Mouse (Mus musculus) hindbrain, postnatal 0 days (tissue): Measurements from ENCODE around the gene Arhgap32. TPM values are rescaled to one million over a fixed set of nuclear protein-coding genes. Genes with fewer than 3 reads are reported as not detected.

ENCODE experiments used
- ATAC-seq: fragments of 200-750 bp; cut with Nextera tagmentation; 2 replicates; pipeline ENCODE4 v1.8.0; 2017; ENCODE audit warnings: mild to moderate bottlenecking, moderate TSS enrichment, moderate library complexity
- DNase-seq: peaks from one replicate; pipeline ENCODE4 v3.0.0-alpha.2; 2015; ENCODE audit warnings: low spot score
- H3K27ac ChIP-seq: fragments of 300-500 bp; sonication (generic); 2 replicates; pipeline ENCODE4 v1.5.1; 2014; ENCODE audit warnings: mild to moderate bottlenecking
- H3K27me3 ChIP-seq: fragments of 300-500 bp; sonication (generic); 2 replicates; pipeline ENCODE4 v1.6.1; 2014; ENCODE audit warnings: low read length, mixed read lengths; ENCODE audit not compliant: insufficient read depth
- H3K36me3 ChIP-seq: fragments of 300-500 bp; sonication (generic); 2 replicates; pipeline ENCODE4 v1.6.1; 2014; ENCODE audit warnings: low read length, mixed read lengths; ENCODE audit not compliant: insufficient read depth
- H3K4me1 ChIP-seq: fragments of 300-500 bp; sonication (generic); 2 replicates; pipeline ENCODE4 v1.6.1; 2014; ENCODE audit warnings: antibody characterized with exemption, low read length, mixed read lengths; ENCODE audit not compliant: insufficient read depth
- H3K4me2 ChIP-seq: fragments of 300-500 bp; sonication (generic); 2 replicates; pipeline ENCODE4 v1.6.1; 2014; ENCODE audit warnings: low read depth, mild to moderate bottlenecking, low read length, moderate library complexity, mixed read lengths
- H3K4me3 ChIP-seq: fragments of 300-500 bp; sonication (generic); 2 replicates; pipeline ENCODE4 v1.5.1; 2014; ENCODE audit warnings: low read length
- H3K9ac ChIP-seq: fragments of 300-500 bp; sonication (generic); replicated peaks from 2 replicates; pipeline ENCODE4 v1.6.1; 2014; ENCODE audit warnings: mild to moderate bottlenecking, low read length, moderate library complexity, mixed read lengths
- H3K9me3 ChIP-seq: fragments of 300-500 bp; sonication (generic); 2 replicates; pipeline ENCODE4 v1.6.1; 2016; ENCODE audit warnings: low read length, mixed read lengths
- CTCF ChIP-seq: IDR thresholded peaks from 2 replicates; pipeline ENCODE4 v1.5.1; 2016; ENCODE audit warnings: antibody characterized with exemption, control low read depth, low read depth
- WGBS: fragments of 180-500 bp; shearing (Covaris S2); extraction: QIAGEN DNeasy Blood & Tissue Kit; methylation state at CpG from one replicate; pipeline ENCODE4 v1.1.7; 2014; 5-methylcytosine and 5-hydroxymethylcytosine counted together
- microRNA-seq, 2 experiments: library from miRNA; unstranded; fragments of <30 nt; microRNA quantifications; one replicate each; pipeline ENCODE4; 2016
- polyA plus RNA-seq: library from polyadenylated mRNA; unstranded; fragments of >200 nt; fragmentation: Nextera tagmentation; extraction: Ambion mirVana; gene quantifications from 2 replicates; pipeline ENCODE4 v1.2.1, GENCODE M21; 2015
- total RNA-seq: library from RNA; depleted of rRNA; stranded (reverse); fragments of >200 nt; gene quantifications from 2 replicates; pipeline ENCODE4 v1.2.3, GENCODE M21; 2014; rRNA removed

The Arhgap32 gene
- total and polyA plus RNA-seq, 2 experiments from 2014 or later = 8.2 to 66.7 TPM

DNA sequence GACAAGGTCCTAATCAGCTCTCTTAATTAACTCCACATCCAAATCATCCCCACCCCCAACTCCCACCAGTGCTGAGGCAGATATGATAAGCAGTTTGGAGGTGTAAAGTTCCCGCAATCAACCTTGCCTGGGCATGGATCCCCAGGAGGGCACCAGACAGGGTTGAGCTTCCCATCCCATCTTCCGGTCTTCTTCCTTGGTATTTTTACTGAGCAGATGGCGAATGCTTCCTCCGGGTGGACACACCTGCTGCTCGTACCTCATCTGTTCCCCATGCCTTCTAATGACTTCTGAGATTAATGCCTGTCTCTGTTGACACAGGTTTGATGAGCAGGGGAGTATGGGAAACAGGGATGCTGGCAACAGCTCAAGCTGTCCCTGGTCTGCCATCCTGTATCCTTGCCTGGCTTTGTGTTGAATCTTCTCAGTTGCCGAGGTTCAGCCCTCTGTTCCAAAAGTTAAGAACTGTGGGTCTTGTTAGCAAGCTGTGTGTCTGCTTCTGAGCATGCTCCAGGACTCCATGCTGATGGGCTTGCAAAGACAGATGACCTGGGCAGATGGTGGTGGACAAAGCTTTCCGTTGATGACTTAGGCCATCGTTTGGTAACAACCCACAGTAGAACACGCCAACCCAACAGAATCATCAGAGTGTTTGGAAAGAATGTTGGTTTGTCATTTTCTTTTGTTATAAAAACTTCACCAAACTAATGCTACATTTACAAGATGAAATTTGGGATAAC is 179.3 kb downstream of the Arhgap32 start:
- peak; percentile 27 for DNase-seq
- no peak overlapping the region for H3K9ac ChIP-seq
- WGBS = 76% methylated on average over 9 of the region's 9 CpGs
- no peak for TF ChIP-seq CTCF
- peaks cover 8% of the 10 kb centered on the region; the same call in 1 of the 2 replicates for H3K4me1 ChIP-seq
- no peaks in the 10 kb centered on the region for H3K27me3 ChIP-seq
- H3K4me3 ChIP-seq = no peak overlapping the region
- no peaks in the 10 kb centered on the region for H3K9me3 ChIP-seq
- no peak overlapping the region for H3K27ac ChIP-seq
- H3K36me3 ChIP-seq = no peaks in the 10 kb centered on the region
- H3K4me2 ChIP-seq = no peak overlapping the region
- ATAC-seq = peak; percentile 50; the same call in 1 of the 2 replicates

DNA sequence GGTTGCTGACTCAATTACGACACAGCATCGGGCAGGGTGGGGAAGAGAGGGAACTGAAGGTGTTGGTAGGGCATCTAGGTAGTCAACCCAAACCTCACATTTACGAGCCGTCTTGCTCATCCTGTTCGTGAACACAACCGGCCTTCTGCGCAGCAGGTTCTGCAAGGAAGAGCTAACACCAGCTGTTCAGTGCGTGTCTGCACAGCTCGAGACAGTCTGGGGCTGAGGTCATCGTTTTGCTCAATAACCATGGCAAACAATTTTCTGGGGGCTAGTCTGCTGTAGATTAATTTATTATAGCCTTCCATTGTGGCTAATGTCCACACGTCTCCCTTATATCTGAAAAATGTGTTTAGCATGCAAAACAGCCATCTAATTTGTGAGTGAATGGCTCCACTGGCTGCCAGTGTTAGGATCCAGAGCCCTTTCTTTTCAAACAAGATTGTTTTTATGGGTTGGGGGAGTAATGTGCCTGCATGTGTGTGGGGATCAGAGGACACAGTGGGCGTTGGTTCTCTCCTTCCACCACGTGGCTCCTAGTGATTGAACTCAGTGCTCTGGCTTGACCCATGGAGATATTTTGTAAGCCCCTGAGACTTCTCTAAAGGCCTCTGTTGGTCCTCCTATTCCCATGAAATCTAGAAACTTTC is 186.7 kb downstream of the Arhgap32 start:
- no peak overlapping the region for H3K4me2 ChIP-seq
- TF ChIP-seq CTCF = no peak
- no peaks in the 10 kb centered on the region for H3K27me3 ChIP-seq
- no peaks in the 10 kb centered on the region for H3K9me3 ChIP-seq
- ATAC-seq (peak; percentile 79), DNase-seq (peak; percentile 31)
- no peak overlapping the region for H3K9ac ChIP-seq
- peak overlapping the region; percentile 46; the same call in 1 of the 2 replicates for H3K27ac ChIP-seq
- no peaks in the 10 kb centered on the region for H3K4me1 ChIP-seq
- H3K4me3 ChIP-seq = no peak overlapping the region
- no peaks in the 10 kb centered on the region for H3K36me3 ChIP-seq
- 32% methylated on average over 13 of the region's 13 CpGs for WGBS

GRCm38 (mm10) chr9:32311786-32312185 is 195.8 kb downstream of the Arhgap32 start:
- Histone ChIP-seq H3K27ac (peak overlapping the region; percentile 22; the same call in 1 of the 2 replicates), H3K9me3 (no peaks in the 10 kb centered on the region), H3K4me3 (no peak overlapping the region), H3K4me1 (0 out of 2 replicates have a peak, but pooled peaks cover 5% of the 10 kb centered on the region), H3K36me3 (no peaks in the 10 kb centered on the region), H3K9ac (no peak overlapping the region), H3K27me3 (no peaks in the 10 kb centered on the region), H3K4me2 (peak overlapping the region; percentile 33)
- 20% methylated on average over 14 of the region's 14 CpGs for WGBS
- ATAC-seq (peak; percentile 85), DNase-seq (peak; percentile 69)
- no peak for TF ChIP-seq CTCF

GRCm38 (mm10) chr9:32312208-32312607 is 196.3 kb downstream of the Arhgap32 start:
- no peak overlapping the region for H3K9ac ChIP-seq
- ATAC-seq (no peak; the same call in 1 of the 2 replicates), DNase-seq (peak; percentile 13)
- peak overlapping the region; percentile 33 for H3K4me2 ChIP-seq
- TF ChIP-seq CTCF = no peak
- H3K4me3 ChIP-seq = no peak overlapping the region
- 60% methylated on average over 4 of the region's 4 CpGs for WGBS
- peak overlapping the region; percentile 22; the same call in 1 of the 2 replicates for H3K27ac ChIP-seq
- no peaks in the 10 kb centered on the region for H3K36me3 ChIP-seq
- no peaks in the 10 kb centered on the region for H3K27me3 ChIP-seq
- no peaks in the 10 kb centered on the region for H3K9me3 ChIP-seq
- 0 out of 2 replicates have a peak, but pooled peaks cover 5% of the 10 kb centered on the region for H3K4me1 ChIP-seq

DNA sequence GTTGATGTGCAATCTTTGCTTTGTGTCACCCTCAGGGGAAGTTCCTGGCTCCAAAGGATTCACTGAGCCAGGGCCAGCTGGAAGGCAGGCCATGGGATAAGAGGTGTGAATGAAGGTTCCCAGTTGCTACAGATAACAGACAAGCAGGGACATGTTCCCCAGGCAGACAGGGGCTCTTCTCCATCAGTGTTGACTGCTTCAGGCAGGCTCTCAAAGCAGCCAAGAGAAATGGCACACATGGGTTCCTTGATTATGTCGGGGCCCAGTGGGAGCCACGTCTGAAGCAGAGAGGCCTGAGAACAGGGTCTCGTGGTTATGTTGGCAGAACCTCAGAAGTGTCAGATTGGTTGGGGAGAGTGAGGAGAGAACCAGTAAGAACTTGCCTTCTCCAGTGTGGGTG is 198.1 kb downstream of the Arhgap32 start:
- TF ChIP-seq CTCF = no peak
- H3K9me3 ChIP-seq = no peaks in the 10 kb centered on the region
- 63% methylated on average over 3 of the region's 3 CpGs for whole genome bisulfite sequencing

GRCm38 (mm10) chr9:32315999-32316398 is 200.1 kb downstream of the Arhgap32 start:
- 0 out of 2 replicates have a peak, but pooled peaks cover 5% of the 10 kb centered on the region for H3K4me1 ChIP-seq
- no peak overlapping the region for H3K4me2 ChIP-seq
- H3K4me3 ChIP-seq = no peak overlapping the region
- no peaks in the 10 kb centered on the region for H3K9me3 ChIP-seq
- no peaks in the 10 kb centered on the region for H3K36me3 ChIP-seq
- DNase-seq (no peak), ATAC-seq (no peak)
- H3K9ac ChIP-seq = no peak overlapping the region
- WGBS = 92% methylated on average over 3 of the region's 3 CpGs
- TF ChIP-seq CTCF = no peak
- H3K27me3 ChIP-seq = no peaks in the 10 kb centered on the region
- no peak overlapping the region for H3K27ac ChIP-seq

More for the DNA sequence above, 198.1 kb downstream of the Arhgap32 start:
- Histone ChIP-seq H3K27me3 (no peaks in the 10 kb centered on the region), H3K9ac (no peak overlapping the region), H3K27ac (no peak overlapping the region), H3K4me1 (0 out of 2 replicates have a peak, but pooled peaks cover 5% of the 10 kb centered on the region), H3K36me3 (no peaks in the 10 kb centered on the region), H3K4me2 (no peak overlapping the region), H3K4me3 (no peak overlapping the region)
- DNase-seq (no peak), ATAC-seq (no peak)

Small RNA genes within 50 kb of the gene (microRNA-seq; reads per million reads assigned to microRNA genes)
- gene Gm44453 = 0 reads per million in 2 experiments

Other genes with a start within 250 kb of the Arhgap32 start
- 1.0 and 2.9 TPM in 2 replicates for gene Barx2, start 202.7 kb upstream of the Arhgap32 start, total RNA-seq
- gene Barx2, start 202.7 kb upstream of the Arhgap32 start, polyA plus RNA-seq = 0.49 TPM in 2 replicates
- gene Kcnj5, start 228.2 kb downstream of the Arhgap32 start, total RNA-seq = 1.3 and 1.5 TPM in 2 replicates
- 0.49 and 0.58 TPM in 2 replicates for gene Kcnj5, start 228.2 kb downstream of the Arhgap32 start, polyA plus RNA-seq